Mouse (Mus musculus): Measurements from ENCODE around the gene Gm20481. TPM values are rescaled to one million over a fixed set of nuclear protein-coding genes. Genes with fewer than 3 reads are reported as not detected.
"Not testable (repeated sequence)": the region's sequence is repeated elsewhere in the genome, so short reads cannot be mapped to it uniquely, and the experiment has no call there.

Gm20481 gene
- not detected in 2 replicates for polyA plus RNA-seq (2012; rRNA removed)

DNA sequence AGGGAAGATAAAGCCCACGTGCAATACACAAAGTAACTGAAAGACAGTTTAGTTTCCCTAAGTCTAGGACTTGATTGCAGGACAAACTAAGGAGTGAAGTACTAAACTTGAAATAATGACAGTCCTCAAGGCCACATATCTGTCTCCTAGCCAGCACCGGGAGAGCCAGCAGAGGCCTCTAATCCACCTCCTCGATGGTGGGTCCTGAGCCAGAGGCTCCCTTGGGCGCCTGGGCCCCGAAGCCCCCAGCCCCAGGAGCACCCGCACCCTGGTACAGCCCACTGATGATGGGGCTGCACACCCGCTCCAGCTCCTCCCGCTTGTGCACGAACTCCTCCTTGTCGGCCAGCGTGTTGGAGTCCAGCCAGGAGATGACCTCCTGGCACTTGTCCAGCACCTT, at the start of gene Gm20481:
TSS of gene Gm20481 (plus strand) at position 91 of the 400 bp plus-strand sequence.
- WGBS: 47% methylated on average over 8 of the region's 11 CpGs
- H3K27ac ChIP-seq (ENCODE audit: insufficient read depth, low read depth, low read length); H3K4me1 ChIP-seq (ENCODE audit: control insufficient read depth, insufficient read depth, insufficient read length, low read length); H3K36me3 ChIP-seq (ENCODE audit: control insufficient read depth, insufficient read depth, low read length); H3K27me3 ChIP-seq (ENCODE audit: control insufficient read depth, insufficient read depth, low read length); H3K4me3 ChIP-seq (ENCODE audit: low read depth, low read length): not testable (repeated sequence)

DNA sequence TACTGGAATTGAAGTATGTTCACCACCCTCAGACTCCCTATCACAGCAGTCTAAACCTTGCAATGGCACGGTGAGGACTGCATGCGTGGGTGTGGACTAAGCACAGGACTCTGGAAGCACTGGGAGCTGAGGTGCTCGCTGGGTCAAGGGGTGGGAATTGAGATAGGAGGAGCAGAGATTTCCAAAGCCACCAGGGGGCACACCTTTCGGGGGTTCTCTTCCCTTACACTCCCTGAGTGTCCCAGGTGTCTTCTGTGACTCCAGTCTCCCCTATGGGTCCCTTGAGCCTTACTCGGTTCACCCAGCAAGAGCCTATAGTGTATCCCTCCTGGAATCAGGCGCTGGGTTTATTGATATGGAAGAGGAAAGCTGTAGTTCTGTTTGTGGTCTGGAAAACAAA, 46.8 kb upstream of the Gm20481 start:
- 53% methylated on average over 6 of the region's 6 CpGs for WGBS
- Histone ChIP-seq H3K27ac (ENCODE audit: insufficient read depth, low read depth, low read length) (no peak overlapping the region), H3K27me3 (ENCODE audit: control insufficient read depth, insufficient read depth, low read length) (no peaks in the 10 kb centered on the region), H3K4me1 (ENCODE audit: control insufficient read depth, insufficient read depth, insufficient read length, low read length) (peaks cover 2% of the 10 kb centered on the region; the same call in 1 of the 2 replicates), H3K4me3 (ENCODE audit: low read depth, low read length) (no peak overlapping the region), H3K36me3 (ENCODE audit: control insufficient read depth, insufficient read depth, low read length) (peaks cover 15% of the 10 kb centered on the region)
- TF ChIP-seq POLR2A (IDR thresholded peaks at IDR 0.05; ENCODE audit: low read depth, low read length) (no peak), CTCF (IDR thresholded peaks at IDR 0.05; ENCODE audit: extremely low read depth, insufficient read length, insufficient replicate concordance, low read depth, low read length) (peak; percentile 20; the same call in 1 of the 2 replicates)

DNA sequence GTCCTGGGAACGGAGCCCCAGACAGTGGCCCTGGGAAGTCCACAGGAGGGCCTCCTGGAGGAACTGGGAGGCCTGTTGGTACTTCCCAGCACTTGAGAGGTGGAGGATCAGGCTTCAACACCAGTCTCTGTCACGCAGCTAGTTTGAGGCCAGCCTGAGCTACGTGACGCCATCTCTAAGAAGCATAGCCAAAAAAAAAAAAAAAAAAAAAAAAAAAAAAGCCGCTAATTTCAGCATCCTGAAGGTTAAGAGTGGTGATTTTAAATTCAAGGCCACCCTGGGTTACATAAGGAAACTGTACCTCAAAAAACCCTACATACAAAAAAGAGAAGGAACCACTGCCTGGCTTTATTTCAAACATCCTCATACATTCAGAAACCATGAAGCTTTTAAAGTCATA, 45.5 kb upstream of the Gm20481 start:
- Histone ChIP-seq H3K4me3 (ENCODE audit: low read depth, low read length) (no peak overlapping the region), H3K4me1 (ENCODE audit: control insufficient read depth, insufficient read depth, insufficient read length, low read length) (no peaks in the 10 kb centered on the region), H3K27me3 (ENCODE audit: control insufficient read depth, insufficient read depth, low read length) (no peaks in the 10 kb centered on the region), H3K27ac (ENCODE audit: insufficient read depth, low read depth, low read length) (no peak overlapping the region), H3K36me3 (ENCODE audit: control insufficient read depth, insufficient read depth, low read length) (peaks cover 20% of the 10 kb centered on the region)
- 73% methylated on average over 5 of the region's 5 CpGs for WGBS
- TF ChIP-seq POLR2A (IDR thresholded peaks at IDR 0.05; ENCODE audit: low read depth, low read length): no peak
- no peak for TF ChIP-seq CTCF (IDR thresholded peaks at IDR 0.05; ENCODE audit: extremely low read depth, insufficient read length, insufficient replicate concordance, low read depth, low read length)

DNA sequence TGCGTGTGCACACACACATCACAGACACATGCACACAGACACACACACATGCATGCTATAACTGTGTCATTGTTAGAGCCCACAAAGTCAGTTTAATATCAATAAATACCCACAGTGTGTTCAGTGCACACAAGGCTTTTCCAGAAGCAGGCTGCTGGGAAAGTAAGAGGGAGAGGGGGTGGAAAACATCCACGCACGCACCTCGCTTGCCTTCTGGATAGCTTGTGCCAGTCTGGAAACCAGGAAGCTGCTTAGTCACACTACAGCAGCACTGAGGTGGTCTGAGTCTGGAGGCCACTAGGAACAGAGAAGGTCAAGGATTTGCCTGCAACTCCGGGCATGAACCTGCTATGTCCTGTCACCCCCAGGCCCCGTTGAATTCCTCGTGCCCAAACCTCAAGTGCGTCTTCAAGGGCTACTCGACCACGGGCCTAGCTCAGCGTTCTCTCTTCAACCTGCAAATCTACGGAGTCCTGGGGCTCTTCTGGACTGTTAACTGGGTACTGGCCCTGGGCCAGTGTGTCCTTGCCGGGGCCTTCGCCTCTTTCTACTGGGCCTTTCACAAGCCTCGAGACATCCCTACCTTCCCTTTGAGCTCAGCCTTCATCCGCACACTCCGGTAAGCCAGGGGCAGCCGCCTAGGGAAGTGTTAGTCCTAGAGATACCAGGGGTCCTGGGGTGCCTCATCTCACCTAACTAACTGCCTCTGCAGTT, 42.2 kb upstream of the Gm20481 start:
- H3K27me3 ChIP-seq (ENCODE audit: control insufficient read depth, insufficient read depth, low read length): no peaks in the 10 kb centered on the region
- H3K4me1 ChIP-seq (ENCODE audit: control insufficient read depth, insufficient read depth, insufficient read length, low read length): peaks cover 6% of the 10 kb centered on the region
- TF ChIP-seq POLR2A (IDR thresholded peaks at IDR 0.05; ENCODE audit: low read depth, low read length): no peak
- no peak for TF ChIP-seq CTCF (IDR thresholded peaks at IDR 0.05; ENCODE audit: extremely low read depth, insufficient read length, insufficient replicate concordance, low read depth, low read length)
- H3K27ac ChIP-seq (ENCODE audit: insufficient read depth, low read depth, low read length): no peak overlapping the region
- 90% methylated on average over 18 of the region's 18 CpGs for WGBS
- H3K36me3 ChIP-seq (ENCODE audit: control insufficient read depth, insufficient read depth, low read length): peaks cover 21% of the 10 kb centered on the region
- H3K4me3 ChIP-seq (ENCODE audit: low read depth, low read length): no peak overlapping the region

DNA sequence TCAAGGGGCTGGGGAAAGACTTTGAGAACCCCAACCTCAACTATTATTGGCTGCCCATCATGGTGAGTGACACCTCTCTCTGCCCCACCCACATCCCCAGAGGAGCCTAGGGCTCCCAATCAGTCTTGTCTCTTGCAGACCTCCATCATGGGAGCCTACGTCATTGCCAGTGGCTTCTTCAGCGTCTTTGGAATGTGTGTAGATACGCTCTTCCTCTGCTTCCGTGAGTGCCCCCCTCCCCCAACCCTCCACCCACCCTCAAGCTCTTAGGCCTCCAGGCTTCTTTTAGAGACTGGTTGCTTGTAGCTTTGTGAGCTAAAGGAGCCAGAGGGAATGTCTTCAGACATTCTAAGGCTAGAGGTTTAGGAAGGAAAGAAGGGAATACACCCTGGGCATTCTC, 40.9 kb upstream of the Gm20481 start:
- 82% methylated on average over 4 of the region's 4 CpGs for WGBS
- Histone ChIP-seq H3K27me3 (ENCODE audit: control insufficient read depth, insufficient read depth, low read length) (no peaks in the 10 kb centered on the region), H3K36me3 (ENCODE audit: control insufficient read depth, insufficient read depth, low read length) (peaks cover 21% of the 10 kb centered on the region), H3K4me1 (ENCODE audit: control insufficient read depth, insufficient read depth, insufficient read length, low read length) (peaks cover 8% of the 10 kb centered on the region), H3K4me3 (ENCODE audit: low read depth, low read length) (no peak overlapping the region), H3K27ac (ENCODE audit: insufficient read depth, low read depth, low read length) (no peak overlapping the region)
- no peak for TF ChIP-seq POLR2A (IDR thresholded peaks at IDR 0.05; ENCODE audit: low read depth, low read length)
- no peak for TF ChIP-seq CTCF (IDR thresholded peaks at IDR 0.05; ENCODE audit: extremely low read depth, insufficient read length, insufficient replicate concordance, low read depth, low read length)

DNA sequence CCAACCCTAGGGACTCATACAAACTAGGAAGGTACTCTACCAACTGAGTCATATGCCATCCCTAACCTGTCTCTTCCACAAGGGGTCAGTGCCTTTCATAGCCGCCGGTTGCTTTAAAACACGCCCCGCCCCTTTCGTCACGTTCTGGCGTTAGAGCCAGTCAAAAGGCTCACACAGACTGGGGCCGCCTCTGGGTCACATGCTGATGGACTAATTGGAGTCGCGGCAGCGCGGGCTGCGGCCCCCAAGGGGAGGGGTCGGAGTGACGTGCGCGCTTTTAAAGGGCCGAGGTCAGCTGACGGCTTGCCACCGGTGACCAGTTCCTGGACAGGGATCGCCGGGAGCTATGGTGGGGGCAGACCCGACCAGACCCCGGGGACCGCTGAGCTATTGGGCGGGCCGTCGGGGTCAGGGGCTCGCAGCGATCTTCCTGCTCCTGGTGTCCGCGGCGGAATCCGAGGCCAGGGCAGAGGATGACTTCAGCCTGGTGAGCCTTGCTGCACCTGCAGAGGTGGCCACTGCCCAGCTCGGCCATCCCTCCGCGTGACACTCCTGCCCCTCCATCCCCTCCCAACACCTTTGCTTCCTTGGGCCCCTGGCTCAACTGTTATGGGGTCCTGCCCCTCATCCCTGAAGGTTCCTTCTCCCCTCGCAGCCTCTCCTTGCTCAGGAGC, 38.5 kb upstream of the Gm20481 start, which contains the start of gene Neu1:
TSS of gene Neu1 (plus strand) at position 193 of the 674 bp plus-strand sequence.
- peaks cover 33% of the 10 kb centered on the region for H3K36me3 ChIP-seq (ENCODE audit: control insufficient read depth, insufficient read depth, low read length)
- TF ChIP-seq POLR2A (IDR thresholded peaks at IDR 0.05; ENCODE audit: low read depth, low read length) (peak; percentile 84; the same call in 1 of the 2 replicates), CTCF (IDR thresholded peaks at IDR 0.05; ENCODE audit: extremely low read depth, insufficient read length, insufficient replicate concordance, low read depth, low read length) (peak; percentile 64; the same call in 1 of the 2 replicates)
- no peaks in the 10 kb centered on the region for H3K27me3 ChIP-seq (ENCODE audit: control insufficient read depth, insufficient read depth, low read length)
- WGBS: under 1% methylated on average over 38 of the region's 38 CpGs
- H3K27ac ChIP-seq (ENCODE audit: insufficient read depth, low read depth, low read length): peak within 1 kb of the TSS; percentile 10; the same call in 1 of the 2 replicates
- H3K4me3 ChIP-seq (ENCODE audit: low read depth, low read length): peak within 1 kb of the TSS; percentile 81
- H3K4me1 ChIP-seq (ENCODE audit: control insufficient read depth, insufficient read depth, insufficient read length, low read length): peaks cover 16% of the 10 kb centered on the region

DNA sequence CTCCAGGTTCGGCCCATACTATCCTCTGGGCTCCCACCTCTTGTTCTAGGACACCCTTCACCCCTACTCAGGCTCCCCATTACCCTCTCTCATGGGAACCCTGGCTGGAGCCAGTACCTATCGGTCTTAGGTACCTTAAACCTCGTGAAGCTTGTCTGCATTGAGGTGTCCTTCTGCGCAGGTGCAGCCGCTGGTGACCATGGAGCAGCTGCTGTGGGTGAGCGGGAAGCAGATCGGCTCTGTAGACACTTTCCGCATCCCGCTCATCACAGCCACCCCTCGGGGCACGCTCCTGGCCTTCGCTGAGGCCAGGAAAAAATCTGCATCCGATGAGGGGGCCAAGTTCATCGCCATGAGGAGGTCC, 38.0 kb upstream of the Gm20481 start:
- H3K27ac ChIP-seq (ENCODE audit: insufficient read depth, low read depth, low read length): 0 out of 2 replicates have a peak overlapping the region, but pooled peaks have one; percentile 10
- no peaks in the 10 kb centered on the region for H3K27me3 ChIP-seq (ENCODE audit: control insufficient read depth, insufficient read depth, low read length)
- peaks cover 16% of the 10 kb centered on the region for H3K4me1 ChIP-seq (ENCODE audit: control insufficient read depth, insufficient read depth, insufficient read length, low read length)
- 3% methylated on average over 14 of the region's 14 CpGs for WGBS
- H3K4me3 ChIP-seq (ENCODE audit: low read depth, low read length): peak overlapping the region; percentile 81
- TF ChIP-seq CTCF (IDR thresholded peaks at IDR 0.05; ENCODE audit: extremely low read depth, insufficient read length, insufficient replicate concordance, low read depth, low read length) (no peak), POLR2A (IDR thresholded peaks at IDR 0.05; ENCODE audit: low read depth, low read length) (no peak)
- peaks cover 33% of the 10 kb centered on the region for H3K36me3 ChIP-seq (ENCODE audit: control insufficient read depth, insufficient read depth, low read length)

Data from small intestine, adult 2 months (tissue).